Mouse (Mus musculus): ENCODE measurements around the gene Twf2.

- TF ChIP-seq CTCF (IDR thresholded peaks at IDR 0.05) (no peak), EP300 (IDR thresholded peaks at IDR 0.05; ENCODE audit: insufficient read depth, low read depth, low read length) (no peak), POLR2A (IDR thresholded peaks at IDR 0.05; ENCODE audit: insufficient read depth, low read depth, low read length) (no peak)
These were observed 44.8 kb upstream of the Twf2 start, which contains the start of gene Glyctk for GRCm38 (mm10) chr9:106158037-106158491.
